Mouse (Mus musculus) frontal cortex, postnatal 10 days (tissue): ENCODE measurements around the gene Dqx1.

ENCODE experiments used
- DNase-seq, 2 experiments: peaks; one replicate each; pipeline ENCODE4 v3.0.0; 2022; ENCODE audit warnings: low spot score in 2 of 2, mixed read lengths in 1 of 2

The Dqx1 gene

DNA sequence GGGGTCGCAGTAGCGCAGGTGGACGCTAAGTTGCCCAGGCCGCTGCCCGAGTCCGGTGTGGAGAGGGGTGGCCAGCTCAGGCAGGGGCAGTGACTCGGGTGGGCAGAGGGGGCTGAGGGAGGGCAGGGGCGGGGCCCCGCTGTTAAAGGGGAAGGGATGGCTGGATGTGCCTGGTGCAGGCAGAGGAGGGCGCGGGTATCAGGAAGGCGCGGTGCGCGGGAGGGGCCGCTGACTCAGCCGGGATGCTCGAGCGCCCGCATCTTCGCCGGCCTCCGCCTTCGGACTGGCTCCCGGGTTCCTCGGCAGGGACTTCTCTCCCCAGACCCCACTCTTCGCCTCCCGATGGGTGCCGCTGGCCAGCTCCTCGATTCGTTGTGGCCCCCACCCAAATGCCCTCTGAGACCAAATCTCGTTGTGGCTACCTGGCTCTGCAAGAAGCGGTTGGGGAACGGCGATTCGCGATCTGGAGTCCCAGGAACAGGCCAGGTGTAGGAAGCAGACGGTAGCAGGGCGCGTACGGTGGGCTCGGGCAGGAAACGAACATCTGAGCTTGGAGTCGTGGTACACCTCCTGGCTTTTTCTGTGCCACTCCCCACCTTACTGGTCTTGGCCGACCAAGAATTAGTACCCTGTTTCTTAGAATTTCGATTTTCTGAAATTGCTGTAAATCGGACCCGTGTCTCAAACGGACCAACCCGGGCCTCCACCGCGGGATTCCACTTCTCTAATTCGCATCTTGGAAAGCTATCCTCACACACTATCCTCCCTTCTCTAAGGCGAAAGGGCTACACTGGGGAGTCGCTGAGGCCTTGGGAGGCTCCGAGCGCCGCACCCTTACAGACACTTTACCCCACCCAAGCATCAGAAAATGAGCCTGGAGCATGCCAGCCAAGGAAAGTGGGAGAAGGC, 12.9 kb downstream of the Dqx1 start:
- DNase-seq, result no peak

DNA sequence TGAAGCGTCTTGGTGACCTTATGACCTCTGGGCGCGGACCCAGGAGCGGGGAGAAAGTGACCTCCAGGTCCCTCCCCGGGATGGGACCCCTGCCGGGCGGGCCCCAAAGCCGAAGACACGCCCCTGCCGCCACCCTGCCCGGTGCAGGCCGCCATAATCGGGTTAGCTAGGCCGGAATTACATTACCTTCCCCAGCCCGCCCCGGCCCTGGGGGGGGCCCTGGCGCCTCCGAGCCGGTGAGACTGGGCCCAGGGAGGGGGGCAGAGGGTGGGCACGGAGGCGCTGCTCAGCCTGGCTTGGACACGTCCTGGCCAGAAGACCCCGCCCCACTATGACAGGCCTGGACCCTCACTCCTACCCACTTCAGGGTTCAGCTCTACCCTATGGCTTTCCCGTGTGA, 13.6 kb downstream of the Dqx1 start:
- no peak for DNase-seq

- DNase-seq, result no peak
These were observed 17.3 kb downstream of the Dqx1 start for GRCm38 (mm10) chr6:83074979-83075378.

DNA sequence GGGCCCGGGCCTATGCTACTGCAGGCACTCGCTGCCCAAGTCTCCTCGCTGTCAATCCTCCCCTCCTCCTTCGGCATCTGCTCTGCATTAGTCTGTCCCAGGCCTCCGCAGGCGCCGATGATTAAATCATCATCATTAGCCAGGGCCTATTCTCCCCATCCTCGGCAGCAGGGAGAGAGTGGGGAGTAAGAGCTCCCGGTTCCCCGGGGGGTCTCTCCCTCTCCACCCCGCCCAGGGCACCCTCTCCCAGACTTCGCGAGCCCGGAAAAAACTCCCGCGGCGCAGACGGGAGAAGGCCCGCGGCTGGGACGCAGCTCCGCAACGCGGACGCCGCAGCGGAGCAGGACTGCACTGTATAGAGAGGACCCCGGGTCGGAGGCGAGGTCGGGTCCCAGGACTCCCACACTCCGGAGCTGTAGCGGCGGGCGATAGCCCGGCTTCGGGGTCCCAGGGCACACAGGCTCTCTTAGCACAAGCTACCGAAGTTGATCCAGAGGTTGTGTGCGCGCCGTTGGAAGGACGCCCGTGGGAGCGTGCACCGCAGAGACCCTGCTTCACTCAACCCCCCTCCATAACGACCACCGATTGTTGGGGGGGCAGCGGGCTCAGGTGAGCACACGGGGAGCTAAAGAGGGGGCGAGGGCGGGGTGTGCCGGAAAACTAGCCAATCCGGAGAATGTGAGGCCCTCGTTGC, 20.1 kb downstream of the Dqx1 start, which contains the start of gene Pcgf1:
Pcgf1 (plus strand) TSS at position 240 of the 694 bp plus-strand sequence.
- no peak for DNase-seq

GRCm38 (mm10) chr6:83078324-83078858, 20.7 kb downstream of the Dqx1 start:
- peak; percentile 96 to 99 for DNase-seq

- DNase-seq, result no peak
These were observed 22.6 kb downstream of the Dqx1 start for GRCm38 (mm10) chr6:83080210-83080609.

DNA sequence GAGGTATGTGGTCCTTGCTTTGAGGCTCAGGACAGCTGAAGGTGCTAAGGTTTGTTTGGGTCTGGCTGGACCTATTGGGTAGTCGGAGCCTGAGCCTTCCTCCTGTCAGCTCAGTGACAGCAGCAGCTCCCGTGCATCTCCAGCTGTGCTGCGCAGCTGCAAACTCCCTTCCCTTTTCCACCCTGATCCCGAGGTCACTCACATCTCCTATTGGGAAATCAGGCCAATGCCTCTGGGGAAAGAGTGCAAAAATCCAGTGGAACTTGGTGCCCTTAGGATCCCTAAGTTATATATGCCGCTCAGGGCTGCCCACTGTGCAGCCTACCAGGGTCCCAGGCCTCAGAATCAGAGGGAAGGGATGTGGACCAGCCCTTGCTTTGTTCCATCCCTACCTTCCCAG, 25.9 kb downstream of the Dqx1 start:
- DNase-seq, result no peak

- no peak for DNase-seq
These were observed 26.8 kb downstream of the Dqx1 start for GRCm38 (mm10) chr6:83084477-83084876.

DNA sequence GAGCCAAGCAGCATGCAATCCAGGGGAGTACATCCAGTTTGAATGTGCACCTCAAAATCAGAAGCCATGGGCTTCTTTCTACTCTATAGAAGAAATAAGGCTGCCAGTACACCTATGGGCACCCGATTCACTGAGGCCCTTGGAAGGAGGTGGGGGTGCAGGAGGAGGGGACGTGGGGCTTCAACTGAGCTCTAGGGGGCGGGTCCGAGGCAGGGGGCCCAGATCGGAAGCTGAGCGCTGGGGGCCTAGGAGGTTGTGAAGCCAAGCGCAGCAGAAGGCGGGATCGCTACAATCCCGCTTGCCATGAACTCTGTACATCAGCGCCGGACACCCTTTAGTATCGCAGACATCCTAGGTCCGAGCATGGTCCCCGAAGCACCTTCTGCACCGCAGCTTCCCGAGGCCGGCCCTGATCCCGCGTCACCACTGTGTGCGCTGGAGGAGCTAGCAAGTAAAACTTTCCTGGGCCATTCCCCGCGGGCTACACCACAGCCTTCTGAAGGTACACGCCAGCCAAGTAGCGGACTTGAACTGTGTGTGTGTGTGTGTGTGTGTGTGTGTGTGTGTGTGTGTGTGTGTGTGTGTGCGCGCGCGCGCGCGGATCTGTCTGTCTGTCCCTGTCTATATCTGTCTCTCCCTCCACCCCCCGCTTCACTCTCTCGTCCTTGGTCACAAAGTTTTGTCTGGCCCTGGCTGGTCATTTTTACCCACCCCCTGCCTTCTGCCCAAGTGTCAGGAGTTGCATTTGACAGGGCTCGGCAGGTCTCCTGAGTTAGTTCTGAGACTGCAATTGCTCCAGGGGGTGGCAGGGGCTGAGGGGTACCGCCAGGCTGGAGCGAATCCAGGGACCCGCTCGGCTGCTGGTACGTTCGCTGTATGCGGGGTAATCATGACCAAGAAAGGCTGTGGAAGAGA, 28.7 kb downstream of the Dqx1 start, which contains the start of gene Lbx2:
Lbx2 (plus strand) TSS at position 247 of the 915 bp plus-strand sequence.
- DNase-seq, result no peak

DNA sequence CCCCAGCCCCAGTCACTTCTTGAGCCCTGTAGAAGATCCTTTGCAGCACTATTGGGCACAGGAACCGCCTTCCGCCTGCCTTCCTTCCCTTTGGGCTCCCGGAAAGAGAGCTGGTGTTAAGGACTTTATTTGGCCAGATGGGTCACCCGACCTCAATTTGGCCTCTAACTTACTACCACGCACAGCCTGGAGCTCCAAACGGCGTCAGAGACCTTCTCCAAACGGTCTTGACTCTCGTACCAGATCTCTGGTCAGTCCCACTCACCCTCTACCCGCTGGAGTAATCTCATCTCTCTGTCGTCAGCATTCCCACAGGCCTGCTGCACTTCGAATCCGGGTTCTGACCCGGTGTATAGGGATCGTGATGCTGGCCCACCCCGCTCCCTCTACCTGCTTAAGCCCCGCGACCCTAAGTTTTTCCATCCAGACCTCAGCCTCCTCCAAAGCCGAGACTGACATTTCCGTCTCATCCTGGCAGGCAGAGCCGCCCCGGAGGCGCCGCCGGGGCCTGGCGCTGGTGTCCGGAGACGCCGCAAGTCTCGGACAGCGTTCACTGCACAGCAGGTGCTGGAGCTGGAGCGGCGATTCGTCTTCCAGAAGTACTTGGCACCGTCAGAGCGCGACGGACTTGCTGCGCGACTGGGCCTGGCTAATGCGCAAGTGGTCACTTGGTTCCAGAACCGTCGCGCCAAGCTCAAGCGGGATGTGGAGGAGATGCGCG, 29.7 kb downstream of the Dqx1 start:
- no peak for DNase-seq

DNA sequence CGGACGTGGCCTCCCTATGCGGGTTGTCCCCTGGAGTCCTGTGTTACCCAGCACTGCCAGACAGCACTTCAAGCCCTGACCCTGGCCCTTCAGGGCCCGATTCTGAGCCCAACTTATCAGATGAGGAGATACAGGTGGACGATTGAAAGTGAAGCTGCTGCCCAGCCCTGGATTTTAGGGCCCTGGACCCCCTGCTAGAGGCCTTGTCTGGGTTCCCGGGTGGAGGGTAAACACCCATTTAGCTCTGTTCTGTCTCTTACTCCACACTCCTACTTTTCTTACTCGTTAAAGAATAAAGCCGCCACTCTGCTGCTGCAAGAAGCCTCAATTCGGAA, 30.2 kb downstream of the Dqx1 start:
- DNase-seq, result no peak

DNA sequence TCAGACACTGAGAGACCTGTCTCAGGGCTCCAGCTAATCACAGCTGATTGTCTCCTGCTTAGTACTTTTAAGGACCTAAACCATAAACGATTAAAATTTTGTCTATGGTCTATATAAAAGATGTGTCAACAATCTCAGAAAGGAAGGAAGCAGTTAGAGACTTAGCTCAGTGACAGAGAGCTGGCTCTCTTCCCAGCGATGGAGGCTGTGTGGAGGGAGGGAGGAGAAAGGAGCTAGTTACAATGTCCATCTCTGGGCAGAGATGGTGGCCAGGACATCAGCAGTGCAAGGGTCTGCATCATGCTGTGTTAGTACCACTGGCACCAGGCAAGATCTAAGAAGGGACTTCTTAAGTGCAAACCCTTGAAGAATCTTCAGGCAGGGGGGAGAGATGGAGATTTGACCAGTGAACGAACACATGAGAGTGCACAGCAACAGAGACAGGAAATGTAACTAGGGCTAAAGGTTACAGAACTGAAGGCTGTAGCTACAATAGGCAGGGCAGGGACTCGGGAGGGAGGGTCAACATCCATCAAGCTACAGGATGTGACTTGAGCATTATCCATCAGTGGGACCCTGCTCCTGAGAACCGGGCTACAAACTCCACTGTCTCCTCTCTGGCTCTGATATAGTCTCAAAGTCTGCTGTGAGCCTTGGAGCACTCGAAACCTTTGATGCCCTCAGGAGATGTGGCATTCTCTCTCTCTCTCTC, 34.9 kb downstream of the Dqx1 start:
- DNase-seq, result no peak

GRCm38 (mm10) chr6:83095968-83096367, 38.3 kb downstream of the Dqx1 start:
- DNase-seq, result no peak

DNA sequence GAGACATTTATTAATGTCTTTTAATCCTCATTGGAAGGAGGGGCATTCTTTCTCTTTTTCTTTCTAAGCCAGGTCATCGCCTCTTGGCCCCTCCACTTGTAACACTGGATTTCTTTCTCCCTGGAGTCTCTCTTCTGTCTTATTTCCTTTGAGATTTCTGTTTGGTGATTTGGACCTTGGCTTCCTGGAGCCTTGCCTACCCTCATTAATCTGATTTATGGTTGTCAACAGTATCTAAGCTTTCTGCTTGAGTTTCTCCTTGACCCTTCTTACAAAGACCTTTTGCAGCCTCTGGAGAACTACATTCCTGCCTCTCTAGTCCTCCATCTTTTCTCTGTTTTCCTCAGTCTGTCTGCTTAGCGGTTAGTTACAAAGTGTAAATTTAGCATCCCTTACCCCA, 40.8 kb downstream of the Dqx1 start:
- no peak for DNase-seq

DNA sequence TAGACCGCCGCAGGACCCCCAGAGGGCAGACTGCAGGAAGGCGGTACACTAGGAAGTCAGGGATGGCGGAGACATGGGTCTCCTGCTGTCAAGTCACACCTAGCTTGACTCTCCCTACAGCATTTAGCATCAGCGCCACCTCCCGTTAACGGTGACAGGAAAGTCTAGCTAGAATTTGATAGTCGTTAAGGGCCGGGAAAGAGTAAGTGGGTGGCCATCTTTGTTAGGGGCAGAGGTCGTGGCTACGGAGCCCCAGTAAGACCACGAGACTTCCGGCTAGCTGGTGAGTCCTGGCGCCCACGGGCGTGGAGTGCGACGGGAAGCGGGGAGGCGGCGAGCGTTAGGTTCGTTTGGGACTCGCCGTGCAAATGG, 43.7 kb downstream of the Dqx1 start, which contains the start of the genes Ccdc142 and Gm42688:
Ccdc142 (plus strand) TSS at position 286 of the 372 bp plus-strand sequence.
Gm42688 (plus strand) TSS at position 302 of the 372 bp plus-strand sequence.
- DNase-seq, result peak; percentile 83 to 87

GRCm38 (mm10) chr6:83101688-83102556, 44.3 kb downstream of the Dqx1 start:
- peak; percentile 42 to 65 for DNase-seq

- DNase-seq, result peak in 1 of 2 experiments; percentile 42
These were observed 45.5 kb downstream of the Dqx1 start for GRCm38 (mm10) chr6:83103130-83103650.

GRCm38 (mm10) chr6:83104158-83104557, 46.5 kb downstream of the Dqx1 start:
- DNase-seq, result peak in 1 of 2 experiments; percentile 54
